Mouse (Mus musculus): ENCODE measurements around the gene Cmpk2. TPM values are rescaled to one million over a fixed set of nuclear protein-coding genes. Genes with fewer than 3 reads are reported as not detected.
A peak's percentile ranks its signal among the peaks of the same experiment; 100 is the strongest.

Cmpk2 gene
- polyA plus RNA-seq, 1 experiment, result 1.0 TPM

DNA sequence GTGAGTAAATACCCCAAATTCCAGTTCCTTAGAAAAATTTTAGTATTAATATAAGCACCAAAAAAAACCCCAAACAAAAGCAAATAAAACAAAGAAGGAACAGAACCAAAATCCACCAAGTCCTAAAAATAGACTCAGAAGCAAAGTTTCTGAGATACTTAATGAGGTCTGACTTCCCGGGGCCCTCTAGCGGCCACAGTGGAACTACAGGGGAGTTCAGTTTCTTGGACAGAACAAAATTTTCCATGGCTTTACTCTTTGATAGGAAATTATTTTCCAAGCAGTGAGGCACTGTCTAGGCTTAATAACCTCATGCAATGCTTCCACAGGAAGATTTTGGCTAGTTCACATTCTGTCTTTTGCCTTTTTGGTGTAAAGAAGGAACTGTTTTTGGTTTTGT, 24.9 kb upstream of the Cmpk2 start:
- Histone ChIP-seq H3K4me3 (ENCODE audit: low read depth, low read length) (no peak overlapping the region), H3K9ac (ENCODE audit: low read depth, poor library complexity, severe bottlenecking) (no peak overlapping the region), H3K4me1 (ENCODE audit: control insufficient read depth, insufficient read depth, low read length) (no peaks in the 10 kb centered on the region), H3K36me3 (ENCODE audit: control insufficient read depth, insufficient read depth, low read length, poor library complexity, severe bottlenecking) (no peaks in the 10 kb centered on the region), H3K27ac (ENCODE audit: insufficient read depth, low read length) (no peak overlapping the region), H3K9me3 (replicated peaks; ENCODE audit: control insufficient read depth, insufficient read depth, low read length, poor library complexity, severe bottlenecking) (no peaks in the 10 kb centered on the region), H3K27me3 (ENCODE audit: control insufficient read depth, insufficient read depth, low read length, poor library complexity, severe bottlenecking) (no peaks in the 10 kb centered on the region)
- TF ChIP-seq CTCF (IDR thresholded peaks at IDR 0.05; ENCODE audit: low read depth, low read length) (peak; percentile 38), POLR2A (IDR thresholded peaks at IDR 0.05; ENCODE audit: insufficient read depth, low read length) (no peak)

DNA sequence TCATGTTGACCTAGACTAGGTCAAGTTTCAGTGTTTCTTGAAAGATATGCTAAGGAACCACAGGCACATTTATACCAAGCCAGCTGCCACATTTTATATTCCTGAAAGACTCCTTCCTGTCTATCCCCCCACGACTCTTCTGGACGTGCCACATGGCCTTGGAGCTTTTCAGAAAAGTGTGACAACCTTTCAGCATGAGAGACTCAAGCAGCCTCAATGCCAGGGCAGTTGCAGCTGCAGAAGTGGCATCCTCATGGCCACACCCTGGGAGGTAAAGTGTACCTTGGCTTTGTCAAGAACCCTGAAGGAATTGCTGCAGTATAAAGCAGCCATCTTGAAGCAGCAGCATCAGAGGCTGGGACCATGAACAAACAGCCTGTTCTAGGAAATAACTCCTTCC, 24.5 kb upstream of the Cmpk2 start:
- H3K27ac ChIP-seq (ENCODE audit: insufficient read depth, low read length), result no peak overlapping the region

DNA sequence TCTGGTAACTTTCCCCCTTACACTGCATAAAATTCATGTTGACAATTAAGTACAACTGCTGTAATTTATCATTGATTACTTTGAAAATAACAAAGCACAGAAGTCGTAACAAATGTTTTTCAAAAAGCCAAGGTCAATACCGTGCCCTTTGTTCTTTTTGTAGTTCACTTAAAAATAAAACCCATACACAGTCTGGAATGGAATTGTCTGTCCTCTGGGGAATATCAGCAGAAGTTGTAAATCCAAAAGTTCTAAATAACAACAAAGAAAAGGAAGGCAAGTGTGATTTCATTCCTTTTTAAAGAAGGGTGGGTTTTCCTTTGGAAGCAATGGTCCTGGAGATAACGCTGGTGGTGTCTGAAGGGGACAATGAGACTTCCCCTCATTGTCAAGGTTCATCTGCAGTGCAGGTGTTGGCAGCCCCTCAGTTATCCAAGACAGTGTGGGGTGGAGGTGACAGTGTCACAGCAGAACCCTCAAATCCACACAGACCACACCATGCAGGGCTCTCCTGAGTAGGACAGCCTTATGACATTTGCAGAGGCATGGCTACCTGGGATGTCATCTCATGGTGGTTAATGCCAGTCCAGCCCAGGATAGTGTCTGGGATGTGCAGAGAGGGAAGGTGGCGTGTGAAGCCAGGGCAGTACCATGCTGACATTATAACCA, 22.5 kb upstream of the Cmpk2 start:
- Histone ChIP-seq H3K9ac (ENCODE audit: low read depth, poor library complexity, severe bottlenecking) (no peak overlapping the region), H3K4me3 (ENCODE audit: low read depth, low read length) (no peak overlapping the region), H3K4me1 (ENCODE audit: control insufficient read depth, insufficient read depth, low read length) (no peaks in the 10 kb centered on the region), H3K9me3 (replicated peaks; ENCODE audit: control insufficient read depth, insufficient read depth, low read length, poor library complexity, severe bottlenecking) (no peaks in the 10 kb centered on the region), H3K27me3 (ENCODE audit: control insufficient read depth, insufficient read depth, low read length, poor library complexity, severe bottlenecking) (no peaks in the 10 kb centered on the region), H3K27ac (ENCODE audit: insufficient read depth, low read length) (no peak overlapping the region), H3K36me3 (ENCODE audit: control insufficient read depth, insufficient read depth, low read length, poor library complexity, severe bottlenecking) (no peaks in the 10 kb centered on the region)
- no peak for TF ChIP-seq CTCF (IDR thresholded peaks at IDR 0.05; ENCODE audit: low read depth, low read length)
- no peak for TF ChIP-seq EP300 (IDR thresholded peaks at IDR 0.05; ENCODE audit: insufficient read depth, low read depth, low read length)
- TF ChIP-seq POLR2A (IDR thresholded peaks at IDR 0.05; ENCODE audit: insufficient read depth, low read length), result no peak

More for the DNA sequence above, 24.5 kb upstream of the Cmpk2 start:
- Histone ChIP-seq H3K4me1 (ENCODE audit: control insufficient read depth, insufficient read depth, low read length) (no peaks in the 10 kb centered on the region), H3K36me3 (ENCODE audit: control insufficient read depth, insufficient read depth, low read length, poor library complexity, severe bottlenecking) (no peaks in the 10 kb centered on the region), H3K9ac (ENCODE audit: low read depth, poor library complexity, severe bottlenecking) (no peak overlapping the region), H3K9me3 (replicated peaks; ENCODE audit: control insufficient read depth, insufficient read depth, low read length, poor library complexity, severe bottlenecking) (no peaks in the 10 kb centered on the region), H3K4me3 (ENCODE audit: low read depth, low read length) (no peak overlapping the region), H3K27me3 (ENCODE audit: control insufficient read depth, insufficient read depth, low read length, poor library complexity, severe bottlenecking) (no peaks in the 10 kb centered on the region)
- no peak for TF ChIP-seq EP300 (IDR thresholded peaks at IDR 0.05; ENCODE audit: insufficient read depth, low read depth, low read length)
- no peak for TF ChIP-seq CTCF (IDR thresholded peaks at IDR 0.05; ENCODE audit: low read depth, low read length)
- no peak for TF ChIP-seq POLR2A (IDR thresholded peaks at IDR 0.05; ENCODE audit: insufficient read depth, low read length)

DNA sequence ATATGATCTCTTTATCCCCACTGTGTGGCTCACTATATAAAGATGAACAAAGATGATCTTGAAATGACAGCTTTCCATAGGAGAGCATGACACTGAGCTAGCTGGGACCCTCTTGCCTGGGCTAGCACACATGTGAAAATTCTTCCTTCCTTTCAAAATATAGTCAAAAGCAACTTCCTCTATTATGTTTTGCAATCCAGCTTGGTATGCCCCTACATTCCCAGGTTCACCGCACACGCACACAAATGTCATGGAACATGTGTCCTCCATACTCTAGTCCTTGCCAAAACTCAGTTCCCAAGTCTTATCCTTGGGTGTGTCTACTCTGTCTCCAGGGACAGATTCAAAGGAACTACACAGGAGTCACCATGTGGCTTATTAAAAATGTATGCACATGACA, 19.5 kb upstream of the Cmpk2 start:
- H3K9me3 ChIP-seq (replicated peaks; ENCODE audit: control insufficient read depth, insufficient read depth, low read length, poor library complexity, severe bottlenecking), result no peaks in the 10 kb centered on the region
- TF ChIP-seq CTCF (IDR thresholded peaks at IDR 0.05; ENCODE audit: low read depth, low read length) (no peak), POLR2A (IDR thresholded peaks at IDR 0.05; ENCODE audit: insufficient read depth, low read length) (no peak), EP300 (IDR thresholded peaks at IDR 0.05; ENCODE audit: insufficient read depth, low read depth, low read length) (no peak)
- H3K36me3 ChIP-seq (ENCODE audit: control insufficient read depth, insufficient read depth, low read length, poor library complexity, severe bottlenecking), result no peaks in the 10 kb centered on the region
- H3K4me3 ChIP-seq (ENCODE audit: low read depth, low read length), result no peak overlapping the region
- no peaks in the 10 kb centered on the region for H3K4me1 ChIP-seq (ENCODE audit: control insufficient read depth, insufficient read depth, low read length)
- H3K9ac ChIP-seq (ENCODE audit: low read depth, poor library complexity, severe bottlenecking), result no peak overlapping the region
- H3K27me3 ChIP-seq (ENCODE audit: control insufficient read depth, insufficient read depth, low read length, poor library complexity, severe bottlenecking), result no peaks in the 10 kb centered on the region
- H3K27ac ChIP-seq (ENCODE audit: insufficient read depth, low read length), result no peak overlapping the region

DNA sequence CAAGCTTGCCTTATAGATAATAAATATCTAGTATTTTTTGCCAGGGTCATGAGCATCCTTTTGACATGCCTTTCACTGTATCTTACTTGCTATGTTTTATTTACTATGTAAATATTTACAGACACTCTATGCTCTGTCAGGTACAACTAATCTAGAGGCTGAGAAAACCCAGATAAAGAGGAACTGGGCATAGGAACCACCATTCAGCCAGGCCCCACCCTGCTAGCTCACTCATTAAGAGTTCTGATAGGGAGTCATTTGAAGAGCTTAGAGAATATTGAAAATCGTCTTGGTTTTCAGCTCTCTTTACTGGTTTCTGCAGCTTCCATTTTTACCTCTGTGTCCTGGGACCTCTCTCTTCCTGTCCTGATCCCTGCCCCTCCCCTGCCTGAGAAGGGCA, 17.9 kb upstream of the Cmpk2 start:
- H3K36me3 ChIP-seq (ENCODE audit: control insufficient read depth, insufficient read depth, low read length, poor library complexity, severe bottlenecking), result no peaks in the 10 kb centered on the region
- H3K27me3 ChIP-seq (ENCODE audit: control insufficient read depth, insufficient read depth, low read length, poor library complexity, severe bottlenecking), result no peaks in the 10 kb centered on the region
- peaks cover 4% of the 10 kb centered on the region for H3K4me1 ChIP-seq (ENCODE audit: control insufficient read depth, insufficient read depth, low read length)
- no peak for TF ChIP-seq CTCF (IDR thresholded peaks at IDR 0.05; ENCODE audit: low read depth, low read length)
- TF ChIP-seq EP300 (IDR thresholded peaks at IDR 0.05; ENCODE audit: insufficient read depth, low read depth, low read length), result no peak
- TF ChIP-seq POLR2A (IDR thresholded peaks at IDR 0.05; ENCODE audit: insufficient read depth, low read length), result no peak
- no peak overlapping the region for H3K27ac ChIP-seq (ENCODE audit: insufficient read depth, low read length)
- H3K4me3 ChIP-seq (ENCODE audit: low read depth, low read length), result no peak overlapping the region
- H3K9ac ChIP-seq (ENCODE audit: low read depth, poor library complexity, severe bottlenecking), result no peak overlapping the region
- H3K9me3 ChIP-seq (replicated peaks; ENCODE audit: control insufficient read depth, insufficient read depth, low read length, poor library complexity, severe bottlenecking), result no peaks in the 10 kb centered on the region

DNA sequence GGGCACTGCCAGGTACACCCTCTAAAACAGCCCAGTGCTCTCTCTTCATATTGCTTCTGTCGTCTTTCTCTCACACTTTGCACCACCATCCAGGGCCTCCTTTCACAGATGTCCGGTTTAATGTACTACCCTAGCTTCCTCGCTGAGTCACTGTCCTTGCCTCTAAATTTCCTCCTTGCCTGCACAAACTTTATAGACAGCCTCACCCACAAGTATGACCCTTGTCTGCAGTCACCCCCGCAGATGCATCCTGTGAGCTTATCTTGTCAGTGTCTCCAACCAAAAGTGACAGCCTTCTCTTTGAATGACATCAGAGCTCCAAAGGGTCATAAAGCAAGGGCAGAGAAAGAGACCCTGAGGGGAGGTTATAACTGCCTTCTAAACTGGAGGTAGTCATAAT, 16.1 kb upstream of the Cmpk2 start:
- H3K27ac ChIP-seq (ENCODE audit: insufficient read depth, low read length), result no peak overlapping the region
- H3K9me3 ChIP-seq (replicated peaks; ENCODE audit: control insufficient read depth, insufficient read depth, low read length, poor library complexity, severe bottlenecking), result no peaks in the 10 kb centered on the region
- no peaks in the 10 kb centered on the region for H3K27me3 ChIP-seq (ENCODE audit: control insufficient read depth, insufficient read depth, low read length, poor library complexity, severe bottlenecking)
- H3K9ac ChIP-seq (ENCODE audit: low read depth, poor library complexity, severe bottlenecking), result no peak overlapping the region
- H3K4me3 ChIP-seq (ENCODE audit: low read depth, low read length), result no peak overlapping the region
- peaks cover 4% of the 10 kb centered on the region for H3K4me1 ChIP-seq (ENCODE audit: control insufficient read depth, insufficient read depth, low read length)
- no peaks in the 10 kb centered on the region for H3K36me3 ChIP-seq (ENCODE audit: control insufficient read depth, insufficient read depth, low read length, poor library complexity, severe bottlenecking)
- no peak for TF ChIP-seq CTCF (IDR thresholded peaks at IDR 0.05; ENCODE audit: low read depth, low read length)
- no peak for TF ChIP-seq POLR2A (IDR thresholded peaks at IDR 0.05; ENCODE audit: insufficient read depth, low read length)
- TF ChIP-seq EP300 (IDR thresholded peaks at IDR 0.05; ENCODE audit: insufficient read depth, low read depth, low read length), result no peak
